Mouse (Mus musculus): ENCODE measurements at regions not wholly inside any gene's neighbourhood (a gene's known extent, or its start where the extent isn't known, plus 50 kb on each side); places are given as distances from the start of the nearest gene placed in this dataset.
"Not testable (repeated sequence)": the region's sequence is repeated elsewhere in the genome, so short reads cannot be mapped to it uniquely, and the experiment has no call there.

GRCm38 (mm10) chr15:5847413-5848100 is 452.0 kb upstream of the Dab2 start:
- no peak for DNase-seq (ENCODE audit: low spot score in 2 of 2)

DNA sequence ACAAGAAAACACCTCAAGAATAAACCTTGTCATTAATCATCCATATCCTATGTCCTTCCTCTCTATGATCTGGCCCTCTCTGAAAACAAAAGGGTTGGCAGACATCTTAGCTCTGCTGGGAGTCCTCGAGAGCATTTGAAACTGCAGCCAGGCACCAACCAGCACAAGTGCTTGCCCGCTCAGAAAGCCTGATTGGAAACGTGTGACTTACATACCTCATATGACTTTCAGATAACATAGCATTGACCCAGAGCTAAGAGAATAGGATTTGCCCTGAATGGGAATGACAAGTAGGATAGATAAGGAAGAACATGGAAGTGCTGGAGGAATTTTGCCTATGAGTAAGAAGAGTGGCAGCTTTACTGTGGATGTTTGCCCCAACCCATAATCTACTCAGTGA is 447.1 kb upstream of the Dab2 start:
- DNase-seq (ENCODE audit: low spot score in 2 of 2), result no peak

- DNase-seq (ENCODE audit: low spot score in 2 of 2), result no peak
These were observed 430.3 kb upstream of the Dab2 start for GRCm38 (mm10) chr15:5869289-5869688.

- DNase-seq (ENCODE audit: low spot score in 2 of 2), result no peak
These were observed 429.7 kb upstream of the Dab2 start for GRCm38 (mm10) chr15:5869866-5870265.

- no peak for DNase-seq (ENCODE audit: low spot score in 2 of 2)
These were observed 427.5 kb upstream of the Dab2 start for GRCm38 (mm10) chr15:5872042-5872441.

- DNase-seq (ENCODE audit: low spot score in 2 of 2), result no peak
These were observed 421.8 kb upstream of the Dab2 start for GRCm38 (mm10) chr15:5877749-5878148.

DNA sequence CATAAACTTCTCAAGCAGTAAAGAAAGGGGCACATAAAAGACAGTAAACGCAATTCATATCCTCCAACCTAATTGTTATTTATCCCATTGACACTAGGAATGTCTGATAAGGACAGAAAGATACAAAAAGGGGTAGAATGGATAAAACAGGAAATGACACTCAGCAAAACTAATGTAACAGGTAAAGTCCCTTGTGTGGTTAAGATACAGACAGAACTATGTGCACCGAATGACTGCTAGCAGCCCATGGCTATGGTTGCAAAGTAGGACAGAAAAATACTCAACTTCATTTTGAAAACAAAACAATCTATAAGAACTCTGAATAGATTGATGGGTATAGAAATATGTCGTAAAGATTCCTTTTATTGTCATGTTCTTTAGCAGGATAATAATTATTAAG is 408.4 kb upstream of the Dab2 start:
- DNase-seq (ENCODE audit: low spot score in 2 of 2), result no peak

DNA sequence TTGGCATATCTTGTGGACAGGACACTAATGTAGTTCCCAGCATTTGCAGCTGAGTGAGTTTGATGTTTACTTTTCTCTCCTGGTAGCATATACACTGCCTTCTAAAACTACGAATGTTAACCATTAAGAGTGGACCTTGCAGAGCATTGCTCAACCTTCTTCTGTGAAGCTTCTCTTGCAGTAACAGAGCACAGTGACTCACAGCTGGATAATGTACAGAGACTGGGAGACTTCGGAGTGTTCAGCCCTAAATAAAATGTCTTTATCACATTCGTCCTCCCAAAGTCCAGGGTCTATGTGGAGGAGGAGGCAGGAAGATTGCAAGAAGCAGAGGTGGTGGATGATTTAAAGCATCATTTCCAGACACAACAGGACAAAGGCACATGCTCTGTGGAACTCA is 407.6 kb upstream of the Dab2 start:
- DNase-seq (ENCODE audit: low spot score in 2 of 2), result no peak

GRCm38 (mm10) chr15:5895688-5896470 is 403.7 kb upstream of the Dab2 start:
- DNase-seq (ENCODE audit: low spot score in 2 of 2), result not testable (repeated sequence)

DNA sequence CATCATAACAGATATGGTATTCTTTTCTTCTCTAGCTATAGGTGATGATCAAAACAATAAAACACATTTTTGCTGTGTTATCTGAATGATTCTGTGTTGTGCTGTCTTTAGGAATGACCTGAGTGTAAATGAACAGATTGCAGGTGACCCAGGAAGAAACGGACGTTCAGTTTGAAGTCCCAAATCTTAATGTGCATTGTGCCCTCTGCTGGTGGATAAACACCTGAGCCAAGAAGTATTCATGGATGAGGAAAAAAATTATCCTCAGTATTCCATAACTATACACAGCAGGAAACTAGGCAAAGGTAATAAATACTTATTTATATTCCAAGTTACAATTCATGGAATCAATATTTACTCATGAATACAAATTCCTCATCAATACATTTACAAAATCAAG is 384.3 kb upstream of the Dab2 start:
- peak in 1 of 2 experiments; percentile 10 for DNase-seq (ENCODE audit: low spot score in 2 of 2)

GRCm38 (mm10) chr15:5920058-5920457 is 379.5 kb upstream of the Dab2 start:
- no peak for DNase-seq (ENCODE audit: low spot score in 2 of 2)

GRCm38 (mm10) chr15:5927768-5928167 is 371.8 kb upstream of the Dab2 start:
- DNase-seq (ENCODE audit: low spot score in 2 of 2), result no peak

DNA sequence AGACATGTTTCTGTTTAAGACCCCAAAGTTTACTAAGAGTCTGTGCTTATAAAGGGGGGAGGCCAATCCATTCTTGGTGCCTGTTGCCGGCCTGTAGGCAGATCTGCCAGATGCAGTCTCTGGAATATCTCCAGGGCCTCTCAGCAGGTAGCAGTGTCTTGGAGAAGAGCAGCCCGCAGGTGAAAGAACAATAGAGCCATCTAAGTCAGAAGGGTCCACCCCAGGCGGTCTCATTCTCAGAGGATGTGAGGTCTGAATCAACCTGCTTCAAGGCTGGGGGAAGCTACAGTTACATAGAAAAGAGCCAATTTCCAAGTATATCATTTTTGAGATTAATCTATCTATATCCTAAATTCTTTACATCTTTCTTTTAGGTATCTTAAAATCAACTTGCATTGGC is 366.0 kb upstream of the Dab2 start:
- DNase-seq (ENCODE audit: low spot score in 2 of 2), result no peak

GRCm38 (mm10) chr15:5940945-5941344 is 358.6 kb upstream of the Dab2 start:
- DNase-seq (ENCODE audit: low spot score in 2 of 2), result no peak

- DNase-seq (ENCODE audit: low spot score in 2 of 2), result no peak
These were observed 352.9 kb upstream of the Dab2 start for GRCm38 (mm10) chr15:5946650-5947049.

DNA sequence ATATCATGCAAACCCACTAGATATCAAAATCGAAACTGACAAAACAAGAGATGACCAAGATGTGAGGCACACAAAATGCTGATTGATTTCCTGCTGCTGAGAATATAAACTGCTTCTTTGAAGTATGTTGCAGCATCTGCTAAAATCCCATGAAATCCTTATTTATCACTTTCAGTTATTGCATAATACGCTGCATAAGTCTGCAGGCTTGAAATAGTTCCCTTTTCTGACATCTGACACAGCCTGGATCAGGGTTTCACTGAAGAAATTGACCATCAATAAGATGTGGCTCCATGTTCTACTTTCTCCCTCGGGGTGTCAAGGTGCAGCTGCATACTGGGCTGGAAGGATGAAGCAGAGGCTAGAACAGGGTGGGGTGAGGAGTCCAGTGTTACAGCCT is 348.7 kb upstream of the Dab2 start:
- DNase-seq (ENCODE audit: low spot score in 2 of 2), result no peak

GRCm38 (mm10) chr15:5951661-5952060 is 347.9 kb upstream of the Dab2 start:
- DNase-seq (ENCODE audit: low spot score in 2 of 2), result not testable (repeated sequence)

DNA sequence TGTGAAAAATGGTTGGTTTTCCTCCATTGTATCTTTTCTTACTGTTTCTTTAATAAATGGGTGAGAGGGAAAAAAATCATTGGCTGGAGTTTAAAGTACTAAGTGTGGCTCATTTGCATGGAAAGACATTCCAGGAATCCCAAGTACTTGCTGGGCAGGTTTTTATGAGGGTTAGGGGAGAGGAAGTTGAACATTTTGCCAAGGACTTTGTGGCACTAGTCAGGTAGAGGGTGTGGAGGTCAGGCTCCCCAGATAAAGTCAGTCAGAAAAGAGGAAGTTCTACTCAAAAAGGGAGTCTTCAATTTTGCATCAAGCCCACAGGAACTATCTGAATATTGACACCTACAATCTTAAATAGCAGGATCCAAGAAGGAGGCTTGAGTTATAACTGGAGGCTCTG is 346.5 kb upstream of the Dab2 start:
- no peak for DNase-seq (ENCODE audit: low spot score in 2 of 2)

DNA sequence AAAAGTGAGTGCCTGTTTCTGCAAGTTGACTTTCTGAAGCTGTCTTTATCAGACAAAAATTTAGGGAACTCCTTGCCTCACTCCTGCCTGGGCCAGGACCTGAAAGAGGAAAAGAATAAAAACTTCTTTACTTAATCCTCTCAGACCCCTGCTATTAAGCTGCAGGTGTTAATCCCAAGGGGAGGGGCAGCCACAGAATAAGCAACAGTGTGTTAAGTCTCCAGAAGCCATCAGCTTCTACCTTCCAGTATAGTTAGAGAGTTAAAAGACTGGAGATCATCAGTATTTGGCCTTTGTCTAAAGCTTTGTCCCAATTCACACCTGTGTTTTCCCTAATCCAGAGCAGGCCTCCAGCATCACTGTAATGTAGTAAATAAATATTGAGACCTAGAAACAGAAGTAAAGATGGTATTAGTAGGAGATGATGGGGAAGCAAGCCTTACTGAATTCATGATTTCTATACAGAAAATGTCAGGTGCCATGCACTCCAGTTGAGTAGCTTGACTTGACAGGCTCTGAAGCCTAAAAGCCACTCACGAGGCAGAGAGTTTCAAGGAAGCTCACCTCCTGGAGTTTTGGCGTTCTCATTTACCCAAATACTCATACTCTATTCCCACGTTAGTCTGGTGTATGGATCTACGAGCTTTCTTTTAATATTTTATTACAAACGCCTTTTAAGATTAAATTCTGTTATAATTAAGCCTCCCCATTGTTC is 308.1 kb upstream of the Dab2 start:
- DNase-seq (ENCODE audit: low spot score in 2 of 2), result no peak

DNA sequence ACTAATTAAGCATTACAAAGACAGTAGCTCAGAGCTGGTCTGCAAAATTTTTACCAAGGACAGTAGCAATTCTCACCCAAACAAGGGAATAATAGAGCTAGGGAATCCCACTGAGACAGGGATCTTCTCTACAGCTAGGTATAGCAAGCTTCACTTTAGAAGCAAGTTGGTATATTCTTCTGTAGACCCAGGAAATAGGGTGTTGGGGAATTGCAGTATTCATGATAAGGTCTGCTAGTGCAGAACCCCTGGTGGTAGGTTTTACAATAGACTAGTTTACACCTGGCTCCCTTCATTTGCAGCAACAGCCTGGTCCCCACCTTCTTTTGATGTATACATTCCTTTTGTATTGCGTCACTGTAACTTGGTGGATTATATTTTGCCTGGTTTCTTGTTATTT is 307.4 kb upstream of the Dab2 start:
- not testable (repeated sequence) for DNase-seq (ENCODE audit: low spot score in 2 of 2)

DNA sequence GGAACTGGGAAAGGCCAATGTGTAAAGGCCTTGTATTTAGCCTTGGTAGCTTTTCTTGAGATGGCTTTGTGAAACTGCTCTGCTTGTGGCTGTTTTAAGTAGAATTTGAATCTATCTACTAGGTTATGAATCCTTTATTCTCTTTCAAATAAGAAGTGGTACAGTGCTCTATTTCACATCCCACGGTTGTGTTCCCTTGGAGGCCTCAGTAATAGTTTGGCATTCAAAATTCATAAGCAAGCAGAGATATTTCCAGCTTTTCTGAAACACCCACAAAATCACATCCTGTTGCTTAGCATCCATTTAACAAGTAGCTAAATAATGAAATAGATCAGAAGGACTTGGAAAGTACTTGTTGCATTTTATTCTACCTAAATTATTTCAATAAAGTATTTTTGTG is 298.8 kb upstream of the Dab2 start:
- no peak for DNase-seq (ENCODE audit: low spot score in 2 of 2)

DNA sequence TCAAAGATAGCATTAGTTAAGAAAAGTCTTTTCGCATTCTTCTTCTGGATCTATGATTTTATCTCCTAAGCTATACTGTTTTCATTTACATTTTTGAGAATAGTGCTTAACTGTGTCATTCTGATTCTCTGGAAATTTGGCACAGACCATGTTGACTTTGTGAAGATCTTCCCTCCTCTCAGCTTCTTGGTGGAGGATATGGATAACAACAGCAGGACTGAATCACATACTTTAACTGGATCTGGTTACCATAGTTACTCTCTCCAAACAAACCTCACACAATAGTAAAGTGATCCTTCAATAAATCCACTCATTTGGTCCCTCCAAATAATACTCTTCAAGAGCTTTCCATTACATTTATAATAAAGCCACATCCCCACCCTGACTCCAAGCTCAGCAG is 298.2 kb upstream of the Dab2 start:
- no peak for DNase-seq (ENCODE audit: low spot score in 2 of 2)
